Comparison of ENCODE assay signal across 25 mouse cellular contexts in the genomic region with DNA sequence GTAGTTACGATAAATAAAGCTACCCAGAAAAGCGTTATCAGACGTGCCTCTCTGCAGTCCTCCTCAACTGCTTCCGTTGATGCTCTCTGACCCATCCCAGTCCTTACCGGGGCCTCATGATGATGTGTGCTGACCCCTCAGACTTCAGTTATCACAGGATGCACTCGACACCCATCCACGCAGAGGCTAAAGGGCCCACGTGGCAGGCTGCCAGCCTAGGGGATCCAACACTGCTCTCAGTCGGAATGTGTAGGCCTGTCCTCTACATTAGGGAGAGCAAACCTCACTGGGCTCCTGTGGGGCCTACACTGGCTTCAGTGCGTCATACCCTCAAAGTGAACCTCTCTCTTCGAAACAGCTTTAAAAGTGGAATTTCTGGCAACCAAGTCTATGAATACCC. TPM values are rescaled to one million over a fixed set of nuclear protein-coding genes. Genes with fewer than 3 reads are reported as not detected.
DNase-seq lines count a peak whose midpoint lies in the region; ATAC-seq lines count a peak whose summit lies in the region.
"Had no signal": no experiment of that assay in that cellular context is flagged by ENCODE, and none has a peak within 500 bp of the region (broad histone marks: within the 10 kb centered on the region; RNA-seq: fewer than 3 reads in every experiment).

No protein-coding gene starts in this region.

- H3K4me2 ChIP-seq in liver, embryonic 13.5 days = no peak overlapping the region
- H3K4me2 ChIP-seq: embryonic facial prominence, embryonic 15.5 days; heart, embryonic 11.5 days; hindbrain, embryonic 12.5 days had no signal

- peaks cover 94% of the 10 kb centered on the region for H3K4me1 ChIP-seq in megakaryocyte, embryonic 14.5 days
- peaks cover 25% of the 10 kb centered on the region for H3K4me1 ChIP-seq in liver, embryonic 13.5 days (replicated peaks)
- H3K4me1 ChIP-seq: embryonic facial prominence, embryonic 15.5 days; forebrain, embryonic 10.5 days; hindbrain, embryonic 12.5 days had no signal

- no peak overlapping the region for H3K27ac ChIP-seq in liver, embryonic 13.5 days
- H3K27ac ChIP-seq: embryonic facial prominence, embryonic 15.5 days; forebrain, embryonic 10.5 days; heart, adult 2 months; hindbrain, embryonic 12.5 days had no signal

- peak; percentile 12 to 20 for DNase-seq in cerebellum, postnatal 10 days
- no peak for DNase-seq in cerebellum, postnatal 4 days (ENCODE audit: low spot score in 2 of 2)
- DNase-seq in liver, embryonic 13.5 days = no peak
- DNase-seq in ovary, postnatal 14 days (ENCODE audit: low spot score) = no peak
- DNase-seq in MN1 (ENCODE audit: low spot score) = no peak
- DNase-seq: adrenal gland, postnatal 14 days; cerebellum, adult 11-12 months; cerebellum, adult 9-10 months; cerebellum, postnatal 36 days; embryo, embryonic 11 days; gastrocnemius, postnatal 10 days; heart, adult 2 months; heart, postnatal 4 days had no signal

- WGBS in liver, embryonic 13.5 days (ENCODE audit: insufficient replicate concordance) = 32% methylated on average over 11 of the region's 11 CpGs

- peak overlapping the region; percentile 72 for H3K4me3 ChIP-seq in megakaryocyte, embryonic 14.5 days (replicated peaks)
- no peak overlapping the region for H3K4me3 ChIP-seq in liver, embryonic 13.5 days (replicated peaks)
- H3K4me3 ChIP-seq: embryonic facial prominence, embryonic 15.5 days; erythroblast, embryonic 14.5 days; forebrain, embryonic 10.5 days; heart, adult 2 months; hindbrain, embryonic 12.5 days had no signal

- no peak overlapping the region for H3K9ac ChIP-seq in liver, embryonic 13.5 days
- H3K9ac ChIP-seq: embryonic facial prominence, embryonic 15.5 days; hindbrain, embryonic 12.5 days had no signal

- H3K27me3 ChIP-seq in megakaryocyte, embryonic 14.5 days (replicated peaks) = no peaks in the 10 kb centered on the region
- H3K27me3 ChIP-seq in liver, embryonic 13.5 days = no peaks in the 10 kb centered on the region
- H3K27me3 ChIP-seq: embryonic facial prominence, embryonic 15.5 days; hindbrain, embryonic 12.5 days; Patski had no signal

- no peak for ATAC-seq in megakaryocyte, adult 5-6 weeks (ENCODE audit: poor library complexity, severe bottlenecking)
- ATAC-seq in liver, embryonic 13.5 days (ENCODE audit: low read depth) = peak; percentile 46
- ATAC-seq in megakaryocyte-erythroid progenitor cell, adult 5-6 weeks (replicated peaks; ENCODE audit: low FRiP score, low TSS enrichment, poor library complexity, severe bottlenecking) = peak; percentile 27
- ATAC-seq: activated CD4-positive, CD25-positive, alpha-beta regulatory T cell, adult 4 months; forebrain, embryonic 14.5 days; hindbrain, embryonic 16.5 days had no signal

- H3K36me3 ChIP-seq in megakaryocyte, embryonic 14.5 days (replicated peaks; ENCODE audit: low read length) = peaks cover 9% of the 10 kb centered on the region
- no peaks in the 10 kb centered on the region for H3K36me3 ChIP-seq in liver, embryonic 13.5 days
- H3K36me3 ChIP-seq: embryonic facial prominence, embryonic 15.5 days; forebrain, embryonic 10.5 days; hindbrain, embryonic 12.5 days had no signal

- peaks cover 4% of the 10 kb centered on the region; the same call in 1 of the 2 replicates for H3K9me3 ChIP-seq in megakaryocyte, embryonic 14.5 days
- H3K9me3 ChIP-seq in liver, embryonic 13.5 days (replicated peaks) = 0 out of 2 replicates have a peak, but pooled peaks cover 4% of the 10 kb centered on the region
- H3K9me3 ChIP-seq: embryonic facial prominence, embryonic 15.5 days; forebrain, embryonic 10.5 days; hindbrain, embryonic 12.5 days had no signal

RNA-seq across cellular contexts. Expression of a gene that starts 45.8 kb away (rescaled TPM):
- 322 and 895 TPM in 2 replicates for polyA plus RNA-seq in megakaryocyte, embryonic 14.5 days (2012; ENCODE audit: insufficient read depth, low replicate concordance)
- 93.4 and 112 TPM in 2 replicates for total RNA-seq in megakaryocyte, adult 5-6 weeks (2015)
- total RNA-seq in megakaryocyte, adult 5-6 weeks (2017) = 44.7 and 61.5 TPM in 2 replicates
- 5.9 and 6.9 TPM in 2 replicates for polyA plus RNA-seq in liver, embryonic 13.5 days (2015; fragmentation: Nextera tagmentation; extraction: Ambion mirVana)
- 77.2 and 84.1 TPM in 2 replicates for total RNA-seq in megakaryocyte-erythroid progenitor cell, adult 5-6 weeks (2014; fragmentation: Nextera tagmentation)
- 16.4 and 29.1 TPM in 2 replicates for total RNA-seq in megakaryocyte-erythroid progenitor cell, adult 5-6 weeks (2017)

Comparison
In these comparisons a context has a peak if more than half of its experiments do, and no peak if none do; other contexts are left out.
1. DNase-seq: peak in cerebellum, postnatal 10 days (2 of 2); none in cerebellum, postnatal 4 days (0 of 2), liver, embryonic 13.5 days (single experiment), ovary, postnatal 14 days (single experiment) and MN1 (single experiment).